Mouse (Mus musculus) neural tube, embryonic 13.5 days (tissue): ENCODE results near the gene Yme1l1. TPM values are rescaled to one million over a fixed set of nuclear protein-coding genes. Genes with fewer than 3 reads are reported as not detected.

Experiments used
- ATAC-seq: fragments of 200-750 bp; cut with Nextera tagmentation; 2 replicates; pipeline ENCODE4 v1.8.0; 2017; ENCODE audit warnings: low read depth, mild to moderate bottlenecking, moderate TSS enrichment, moderate library complexity
- H3K27ac ChIP-seq: fragments of 300-500 bp; sonication (generic); replicated peaks from 2 replicates; pipeline ENCODE4 v1.5.1; 2015; ENCODE audit warnings: moderate library complexity, mild to moderate bottlenecking, inconsistent platforms
- H3K27me3 ChIP-seq: fragments of 300-500 bp; sonication (generic); 2 replicates; pipeline ENCODE4 v1.6.1; 2015; ENCODE audit warnings: mild to moderate bottlenecking, inconsistent platforms
- H3K36me3 ChIP-seq: fragments of 300-500 bp; sonication (generic); 2 replicates; pipeline ENCODE4 v1.6.1; 2015; ENCODE audit warnings: mild to moderate bottlenecking, inconsistent platforms
- H3K4me1 ChIP-seq: fragments of 300-500 bp; sonication (generic); replicated peaks from 2 replicates; pipeline ENCODE4 v1.6.1; 2015; ENCODE audit warnings: inconsistent platforms
- H3K4me2 ChIP-seq: fragments of 300-500 bp; sonication (generic); 2 replicates; pipeline ENCODE4 v1.6.1; 2015; ENCODE audit warnings: inconsistent platforms, mild to moderate bottlenecking, moderate library complexity
- H3K4me3 ChIP-seq: fragments of 300-500 bp; sonication (generic); 2 replicates; pipeline ENCODE4 v1.5.1; 2015; ENCODE audit warnings: mild to moderate bottlenecking, inconsistent platforms
- H3K9ac ChIP-seq: fragments of 300-500 bp; sonication (generic); 2 replicates; pipeline ENCODE4 v1.6.1; 2015; ENCODE audit warnings: moderate library complexity, mild to moderate bottlenecking, inconsistent platforms
- H3K9me3 ChIP-seq: fragments of 300-500 bp; sonication (generic); 2 replicates; pipeline ENCODE4 v1.6.1; 2016; ENCODE audit warnings: inconsistent platforms
- WGBS: fragments of 180-500 bp; shearing (Covaris S2); methylation state at CpG from one replicate; pipeline ENCODE4 v1.1.7; 2015; 5-methylcytosine and 5-hydroxymethylcytosine counted together
- polyA plus RNA-seq: library from polyadenylated mRNA; unstranded; fragments of >200 nt; fragmentation: Nextera tagmentation; extraction: Ambion mirVana; gene quantifications from 2 replicates; pipeline ENCODE4 v1.2.1, GENCODE M21; 2015

Gene Yme1l1
- 66.7 and 76.3 TPM in 2 replicates for polyA plus RNA-seq

DNA sequence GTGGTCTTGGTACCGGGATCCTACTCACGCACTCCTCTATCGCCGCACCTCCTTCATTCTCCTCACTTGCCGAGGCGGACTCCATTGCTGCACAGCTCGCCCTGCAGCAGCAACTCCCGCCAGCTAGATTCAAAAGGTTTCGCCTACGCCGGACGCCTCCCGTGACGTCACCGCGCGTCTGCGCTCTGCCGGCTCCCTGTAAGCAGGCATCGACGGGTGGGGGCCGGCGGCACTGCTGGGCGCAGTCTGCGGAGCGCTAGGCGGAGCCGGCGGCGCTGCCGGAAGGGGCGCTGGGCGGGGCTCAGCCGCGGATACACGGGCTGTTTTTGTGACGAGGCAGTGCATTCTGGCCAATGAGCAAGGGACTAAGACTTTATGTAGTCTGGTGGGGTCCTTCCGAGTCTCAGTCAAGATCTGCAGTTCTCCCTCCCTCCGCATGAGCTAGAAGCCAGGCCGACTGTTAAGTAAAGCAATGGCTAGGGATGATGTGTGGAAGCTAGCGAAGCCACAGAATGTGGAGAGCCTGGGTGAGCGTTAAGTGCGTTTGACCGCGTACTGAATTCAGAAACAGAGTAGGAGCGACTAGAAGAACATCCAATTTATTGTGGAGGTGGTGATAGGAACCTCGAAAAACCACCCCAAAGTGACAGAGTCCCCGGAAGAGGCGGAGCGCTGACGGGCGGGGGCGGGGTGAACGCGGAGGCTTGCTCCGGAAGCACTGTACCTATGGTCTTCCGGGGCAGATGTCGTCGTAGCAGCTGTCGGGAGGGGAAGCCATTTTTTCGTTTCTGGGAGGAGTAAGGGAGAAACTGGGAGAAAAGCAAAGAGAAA lies at the start of gene Yme1l1, which contains the start of gene Mastl:
TSS of gene Yme1l1 (plus strand) at position 593 of the 831 bp plus-strand sequence.
TSS of gene Mastl (minus strand) at position 248 of the 831 bp plus-strand sequence.
- H3K4me3 ChIP-seq = peak within 1 kb of the TSS; percentile 87
- under 1% methylated on average over 61 of the region's 61 CpGs for WGBS

DNA sequence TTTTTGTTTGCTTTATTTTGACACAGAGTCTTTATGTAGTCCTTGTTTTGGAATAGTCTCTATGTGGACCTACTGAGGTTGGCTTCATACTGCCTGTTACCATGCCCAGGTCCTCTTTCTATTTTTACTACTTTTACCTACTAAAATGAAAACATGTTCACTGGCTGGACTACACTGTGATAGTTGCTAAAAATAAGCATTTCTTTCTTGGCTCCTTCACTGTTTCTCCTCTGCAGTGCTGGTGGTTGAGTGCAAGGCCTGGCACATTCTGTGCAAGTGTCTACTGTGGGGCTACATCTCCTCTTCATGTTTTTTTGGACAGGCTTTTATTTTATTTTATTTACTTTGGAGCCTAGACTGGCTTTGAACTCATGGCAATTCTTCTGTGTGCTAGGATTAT lies 36.6 kb upstream of the Yme1l1 start:
- Histone ChIP-seq H3K9me3 (no peaks in the 10 kb centered on the region), H3K4me2 (no peak overlapping the region), H3K9ac (no peak overlapping the region), H3K27me3 (no peaks in the 10 kb centered on the region), H3K4me3 (no peak overlapping the region), H3K36me3 (peaks cover 17% of the 10 kb centered on the region), H3K4me1 (no peaks in the 10 kb centered on the region), H3K27ac (no peak overlapping the region)
- no peak for ATAC-seq

More for the DNA sequence above, at the start of gene Yme1l1, which contains the start of gene Mastl:
- H3K9me3 ChIP-seq = no peaks in the 10 kb centered on the region
- H3K27me3 ChIP-seq = no peaks in the 10 kb centered on the region
- H3K36me3 ChIP-seq = peaks cover 3% of the 10 kb centered on the region; the same call in 1 of the 2 replicates
- peak within 1 kb of the TSS; percentile 87 for H3K9ac ChIP-seq
- H3K4me1 ChIP-seq = peaks cover 40% of the 10 kb centered on the region
- H3K27ac ChIP-seq = peak within 1 kb of the TSS; percentile 99
- peak; percentile 99 for ATAC-seq
- peak within 1 kb of the TSS; percentile 84 for H3K4me2 ChIP-seq

GRCm38 (mm10) chr2:23155199-23155621 lies 959 bp upstream of the Yme1l1 start:
- H3K4me2 ChIP-seq = peak overlapping the region; percentile 84
- peaks cover 40% of the 10 kb centered on the region for H3K4me1 ChIP-seq
- WGBS = 9% methylated on average over 5 of the region's 5 CpGs
- no peak; the same call in 1 of the 2 replicates for ATAC-seq
- H3K27ac ChIP-seq = peak overlapping the region; percentile 99; the same call in 1 of the 2 replicates
- 0 out of 2 replicates have a peak, but pooled peaks cover 2% of the 10 kb centered on the region for H3K36me3 ChIP-seq
- H3K4me3 ChIP-seq = peak overlapping the region; percentile 87
- peak overlapping the region; percentile 66 for H3K9ac ChIP-seq
- H3K27me3 ChIP-seq = no peaks in the 10 kb centered on the region
- no peaks in the 10 kb centered on the region for H3K9me3 ChIP-seq

DNA sequence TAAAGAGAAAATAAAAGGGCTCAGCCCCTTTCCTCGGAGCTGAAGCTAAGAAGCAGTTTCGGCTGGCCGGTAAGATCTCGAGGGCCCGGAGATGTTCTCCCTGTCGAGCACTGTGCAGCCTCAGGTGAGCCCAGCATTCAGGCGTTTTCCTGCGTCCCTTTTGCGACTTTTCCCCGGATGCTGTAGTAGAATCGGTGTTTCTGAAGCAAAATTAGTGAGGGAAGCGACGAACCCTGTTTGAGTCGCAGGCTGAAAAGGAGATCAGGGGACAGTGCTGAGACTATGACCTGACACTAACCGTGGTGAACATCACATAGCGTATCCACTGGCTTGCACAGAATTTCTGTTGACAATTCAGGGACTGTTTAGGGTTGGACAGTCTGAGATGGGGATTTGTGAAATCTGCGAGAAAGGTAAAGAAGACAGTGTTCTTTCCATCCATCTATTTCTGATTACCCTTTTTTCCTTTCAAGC lies 476 bp downstream of the Yme1l1 start:
- no peaks in the 10 kb centered on the region for H3K9me3 ChIP-seq
- peak overlapping the region; percentile 84 for H3K4me2 ChIP-seq
- peak overlapping the region; percentile 99 for H3K27ac ChIP-seq
- H3K4me3 ChIP-seq = peak overlapping the region; percentile 87
- WGBS = under 1% methylated on average over 17 of the region's 17 CpGs
- peak overlapping the region; percentile 87 for H3K9ac ChIP-seq
- H3K36me3 ChIP-seq = peaks cover 8% of the 10 kb centered on the region; the same call in 1 of the 2 replicates
- peaks cover 40% of the 10 kb centered on the region for H3K4me1 ChIP-seq
- no peaks in the 10 kb centered on the region for H3K27me3 ChIP-seq
- ATAC-seq = peak; percentile 45

DNA sequence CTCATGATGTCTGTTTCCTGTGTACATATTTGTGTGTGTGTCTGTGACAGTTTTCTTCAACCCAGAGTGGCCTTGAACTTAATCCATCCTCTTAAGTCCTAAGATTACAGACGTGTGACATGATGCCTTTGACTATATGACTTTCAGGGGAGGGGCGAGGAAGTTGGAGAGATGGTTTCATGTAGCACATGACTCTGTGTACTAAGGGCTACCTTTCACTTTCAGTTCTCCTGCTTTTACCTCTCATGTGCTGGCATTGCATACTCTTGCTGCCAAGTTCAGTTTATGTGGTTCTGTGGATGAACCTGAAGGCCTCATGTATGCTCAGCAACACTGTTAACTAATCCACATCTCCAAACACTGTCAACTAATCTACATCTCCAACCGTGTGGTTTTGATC lies 16.1 kb downstream of the Yme1l1 start:
- WGBS = 82% methylated on average over 3 of the region's 3 CpGs
- no peaks in the 10 kb centered on the region for H3K4me1 ChIP-seq

GRCm38 (mm10) chr2:23194366-23194765 lies 38.2 kb downstream of the Yme1l1 start:
- Histone ChIP-seq H3K4me2 (no peak overlapping the region), H3K4me1 (no peaks in the 10 kb centered on the region), H3K9me3 (no peaks in the 10 kb centered on the region), H3K36me3 (peaks cover 67% of the 10 kb centered on the region), H3K27me3 (no peaks in the 10 kb centered on the region), H3K27ac (no peak overlapping the region), H3K9ac (no peak overlapping the region), H3K4me3 (no peak overlapping the region)
- 86% methylated on average over 1 of the region's 1 CpGs for WGBS
- ATAC-seq = no peak

More for the DNA sequence above, 16.1 kb downstream of the Yme1l1 start:
- Histone ChIP-seq H3K9me3 (no peaks in the 10 kb centered on the region), H3K4me2 (no peak overlapping the region), H3K9ac (no peak overlapping the region), H3K27ac (no peak overlapping the region), H3K36me3 (peaks cover 82% of the 10 kb centered on the region), H3K27me3 (no peaks in the 10 kb centered on the region), H3K4me3 (no peak overlapping the region)
- ATAC-seq = no peak

GRCm38 (mm10) chr2:23201034-23201433 lies 44.9 kb downstream of the Yme1l1 start:
- WGBS = 88% methylated on average over 1 of the region's 1 CpGs
- Histone ChIP-seq H3K27me3 (no peaks in the 10 kb centered on the region), H3K4me2 (no peak overlapping the region), H3K9ac (no peak overlapping the region), H3K4me1 (no peaks in the 10 kb centered on the region), H3K36me3 (peaks cover 26% of the 10 kb centered on the region), H3K4me3 (no peak overlapping the region), H3K27ac (no peak overlapping the region), H3K9me3 (no peaks in the 10 kb centered on the region)
- ATAC-seq = no peak

GRCm38 (mm10) chr2:23202900-23203670 lies 46.9 kb downstream of the Yme1l1 start:
- no peak overlapping the region for H3K9ac ChIP-seq
- H3K27me3 ChIP-seq = no peaks in the 10 kb centered on the region
- H3K4me2 ChIP-seq = no peak overlapping the region
- no peaks in the 10 kb centered on the region for H3K9me3 ChIP-seq
- no peak overlapping the region for H3K27ac ChIP-seq
- ATAC-seq = no peak
- WGBS = 69% methylated on average over 15 of the region's 15 CpGs
- H3K4me1 ChIP-seq = no peaks in the 10 kb centered on the region
- H3K36me3 ChIP-seq = peaks cover 19% of the 10 kb centered on the region
- H3K4me3 ChIP-seq = no peak overlapping the region

GRCm38 (mm10) chr2:23207070-23207526 lies 50.9 kb downstream of the Yme1l1 start, which contains the start of gene 4931423N10Rik:
TSS of gene 4931423N10Rik (plus strand) at chr2:23207476.
- Histone ChIP-seq H3K27ac (no peak within 1 kb of the TSS), H3K4me1 (no peaks in the 10 kb centered on the region), H3K27me3 (no peaks in the 10 kb centered on the region), H3K36me3 (peaks cover under 1% of the 10 kb centered on the region; the same call in 1 of the 2 replicates), H3K4me2 (no peak within 1 kb of the TSS), H3K9ac (no peak within 1 kb of the TSS), H3K9me3 (no peaks in the 10 kb centered on the region), H3K4me3 (no peak within 1 kb of the TSS)
- WGBS = 79% methylated on average over 15 of the region's 15 CpGs
- no peak for ATAC-seq

DNA sequence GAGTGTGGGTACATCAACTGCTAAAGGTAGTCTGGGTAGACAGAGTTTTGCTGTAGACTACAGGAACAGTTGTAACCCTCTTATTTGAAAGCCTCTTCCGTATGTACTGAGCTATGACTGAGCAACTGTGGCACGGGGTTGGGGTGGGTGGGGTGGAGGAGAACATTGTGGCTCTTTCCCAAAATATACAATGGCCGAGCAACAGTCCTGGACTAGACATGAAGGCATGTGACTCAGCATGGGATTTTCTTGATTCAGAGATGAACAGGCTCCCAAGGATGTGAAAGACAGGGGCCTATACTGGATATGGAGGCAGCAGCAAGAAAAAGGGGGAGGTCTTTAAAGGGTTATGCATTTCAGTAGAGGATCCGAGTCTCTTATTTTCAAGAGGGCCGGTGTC lies 57.5 kb downstream of the Yme1l1 start:
- no peaks in the 10 kb centered on the region for H3K36me3 ChIP-seq
- H3K4me1 ChIP-seq = no peaks in the 10 kb centered on the region
- no peaks in the 10 kb centered on the region for H3K9me3 ChIP-seq
- no peak overlapping the region for H3K9ac ChIP-seq
- WGBS = 88% methylated on average over 5 of the region's 5 CpGs
- H3K4me3 ChIP-seq = no peak overlapping the region
- no peak for ATAC-seq
- H3K27ac ChIP-seq = no peak overlapping the region
- no peak overlapping the region for H3K4me2 ChIP-seq
- H3K27me3 ChIP-seq = no peaks in the 10 kb centered on the region

- Histone ChIP-seq H3K27me3 (no peaks in the 10 kb centered on the region), H3K36me3 (no peaks in the 10 kb centered on the region), H3K27ac (no peak overlapping the region), H3K4me1 (no peaks in the 10 kb centered on the region), H3K9ac (no peak overlapping the region), H3K9me3 (no peaks in the 10 kb centered on the region), H3K4me2 (no peak overlapping the region), H3K4me3 (no peak overlapping the region)
- ATAC-seq = no peak
- 66% methylated on average over 7 of the region's 7 CpGs for WGBS
Measured at GRCm38 (mm10) chr2:23225199-23225598, 69.0 kb downstream of the Yme1l1 start.

- WGBS = 61% methylated on average over 2 of the region's 2 CpGs
- no peak overlapping the region for H3K4me3 ChIP-seq
- no peak overlapping the region for H3K27ac ChIP-seq
- H3K4me2 ChIP-seq = no peak overlapping the region
- H3K9ac ChIP-seq = no peak overlapping the region
- no peaks in the 10 kb centered on the region for H3K9me3 ChIP-seq
- H3K4me1 ChIP-seq = no peaks in the 10 kb centered on the region
- H3K27me3 ChIP-seq = no peaks in the 10 kb centered on the region
- no peaks in the 10 kb centered on the region for H3K36me3 ChIP-seq
- no peak for ATAC-seq
Measured at GRCm38 (mm10) chr2:23228463-23228862, 72.3 kb downstream of the Yme1l1 start.
